Mouse (Mus musculus): ENCODE measurements at regions not wholly inside any gene's neighbourhood (a gene's known extent, or its start where the extent isn't known, plus 50 kb on each side); places are given as distances from the start of the nearest gene placed in this dataset.

DNA sequence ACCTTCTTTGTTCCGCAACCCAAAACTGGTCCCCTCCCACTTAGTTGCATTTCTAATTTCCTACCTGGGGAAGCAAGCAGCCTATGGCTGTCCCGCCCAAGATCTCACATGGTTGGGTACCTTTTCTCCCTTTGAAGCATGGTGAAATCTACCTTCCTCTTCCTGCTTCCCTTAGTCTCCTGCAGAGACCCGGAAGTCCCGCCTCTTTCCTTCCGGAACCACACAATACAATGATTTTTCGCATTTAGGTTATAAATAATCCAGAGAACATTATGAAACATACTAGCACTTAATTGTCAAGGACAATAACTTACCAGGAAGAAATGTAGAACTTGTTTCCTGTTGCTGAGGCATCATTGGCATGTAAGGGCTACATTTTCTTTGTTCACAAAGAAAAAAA lies 58.8 kb downstream of the 1700009N14Rik start:
- intact Hi-C loops (cut with DNase I): no loop called here
- Histone ChIP-seq H3K27ac (no peak overlapping the region), H3K4me3 (no peak overlapping the region)
- TF ChIP-seq CTCF (IDR thresholded peaks at IDR 0.05): no peak
- no peak for DNase-seq (ENCODE audit: extremely low spot score in 1 of 2, low spot score in 2 of 2)

GRCm38 (mm10) chr4:39527492-39527891 lies 77.4 kb downstream of the 1700009N14Rik start:
- no peak for TF ChIP-seq CTCF (IDR thresholded peaks at IDR 0.05)
- intact Hi-C loops (cut with DNase I): no loop called here
- DNase-seq (ENCODE audit: extremely low spot score in 1 of 2, low spot score in 2 of 2): no peak

GRCm38 (mm10) chr4:39528661-39529060 lies 78.6 kb downstream of the 1700009N14Rik start:
- Histone ChIP-seq H3K4me3 (no peak overlapping the region), H3K27ac (no peak overlapping the region)
- DNase-seq (ENCODE audit: extremely low spot score in 1 of 2, low spot score in 2 of 2): no peak
- no peak for TF ChIP-seq CTCF (IDR thresholded peaks at IDR 0.05)
- intact Hi-C loops (cut with DNase I): no loop called here

More at GRCm38 (mm10) chr4:39527492-39527891, 77.4 kb downstream of the 1700009N14Rik start:
- no peak overlapping the region for H3K4me3 ChIP-seq
- H3K27ac ChIP-seq: no peak overlapping the region

GRCm38 (mm10) chr4:39556101-39556763 lies 106.1 kb downstream of the 1700009N14Rik start:
- Histone ChIP-seq H3K4me3 (no peak overlapping the region), H3K27ac (peak overlapping the region; percentile 50)
- no peak for TF ChIP-seq CTCF (IDR thresholded peaks at IDR 0.05)
- intact Hi-C loops (cut with DNase I): loop anchor here (5.0 to 10.0 kb wide), 2 partner anchors 359 to 439 kb away; no protein-coding TSS in a partner anchor
- no peak for DNase-seq (ENCODE audit: extremely low spot score in 1 of 2, low spot score in 2 of 2)

DNA sequence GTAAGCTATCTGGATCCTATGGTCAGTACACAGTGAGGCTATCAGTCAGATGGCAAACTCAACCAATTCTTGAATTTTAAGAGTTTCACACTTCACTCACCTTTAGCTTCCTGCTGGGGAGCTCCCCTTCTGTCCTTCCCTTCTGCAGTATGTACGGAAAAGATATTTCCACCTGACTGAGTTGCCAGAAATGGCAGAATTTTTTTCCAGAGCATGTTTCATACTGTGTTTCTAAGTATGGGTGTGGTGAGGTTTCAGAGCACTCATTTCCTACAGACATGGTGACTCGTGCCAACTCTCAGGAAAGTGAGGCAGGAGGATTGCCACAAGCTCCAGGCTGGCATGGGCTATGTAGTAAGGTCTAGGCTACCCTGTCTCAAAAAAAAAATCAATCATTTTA lies 147.3 kb downstream of the 1700009N14Rik start:
- no peak overlapping the region for H3K27ac ChIP-seq
- intact Hi-C loops (cut with DNase I): no loop called here
- no peak overlapping the region for H3K4me3 ChIP-seq
- no peak for TF ChIP-seq CTCF (IDR thresholded peaks at IDR 0.05)
- DNase-seq (ENCODE audit: extremely low spot score in 1 of 2, low spot score in 2 of 2): no peak

GRCm38 (mm10) chr4:39605046-39605445 lies 155.0 kb downstream of the 1700009N14Rik start:
- Histone ChIP-seq H3K4me3 (no peak overlapping the region), H3K27ac (no peak overlapping the region)
- intact Hi-C loops (cut with DNase I): no loop called here
- DNase-seq (ENCODE audit: extremely low spot score in 1 of 2, low spot score in 2 of 2): no peak
- TF ChIP-seq CTCF (IDR thresholded peaks at IDR 0.05): no peak

- H3K4me3 ChIP-seq: no peak overlapping the region
- TF ChIP-seq CTCF (IDR thresholded peaks at IDR 0.05): no peak
- intact Hi-C loops (cut with DNase I): no loop called here
- H3K27ac ChIP-seq: no peak overlapping the region
- no peak for DNase-seq (ENCODE audit: extremely low spot score in 1 of 2, low spot score in 2 of 2)
Observed at GRCm38 (mm10) chr4:39644136-39644535, 194.0 kb downstream of the 1700009N14Rik start.

DNA sequence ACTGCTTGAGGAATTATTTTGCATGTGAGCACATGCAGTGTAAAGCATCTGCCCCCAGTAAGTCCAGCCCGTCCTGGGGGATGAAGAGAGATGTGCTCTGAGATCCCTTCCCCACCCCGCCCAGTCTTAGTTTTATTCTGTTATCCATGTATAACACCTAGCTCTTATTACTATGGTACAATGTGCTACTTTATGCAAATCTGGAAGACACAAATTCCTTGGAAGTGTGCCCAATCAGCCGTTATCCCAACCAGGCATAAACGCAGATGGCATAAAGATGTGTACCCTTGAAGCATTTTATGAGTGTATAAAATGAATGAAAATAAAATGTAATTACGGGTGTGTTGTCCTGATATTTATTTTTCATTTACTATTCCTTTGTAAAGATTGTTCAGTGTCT lies 194.8 kb downstream of the 1700009N14Rik start:
- no peak overlapping the region for H3K27ac ChIP-seq
- DNase-seq (ENCODE audit: extremely low spot score in 1 of 2, low spot score in 2 of 2): no peak
- H3K4me3 ChIP-seq: no peak overlapping the region
- intact Hi-C loops (cut with DNase I): no loop called here
- no peak for TF ChIP-seq CTCF (IDR thresholded peaks at IDR 0.05)

- Histone ChIP-seq H3K4me3 (no peak overlapping the region), H3K27ac (no peak overlapping the region)
- no peak for DNase-seq (ENCODE audit: extremely low spot score in 1 of 2, low spot score in 2 of 2)
- intact Hi-C loops (cut with DNase I): no loop called here
- TF ChIP-seq CTCF (IDR thresholded peaks at IDR 0.05): no peak
Observed at GRCm38 (mm10) chr4:39660538-39660937, 210.4 kb downstream of the 1700009N14Rik start.

DNA sequence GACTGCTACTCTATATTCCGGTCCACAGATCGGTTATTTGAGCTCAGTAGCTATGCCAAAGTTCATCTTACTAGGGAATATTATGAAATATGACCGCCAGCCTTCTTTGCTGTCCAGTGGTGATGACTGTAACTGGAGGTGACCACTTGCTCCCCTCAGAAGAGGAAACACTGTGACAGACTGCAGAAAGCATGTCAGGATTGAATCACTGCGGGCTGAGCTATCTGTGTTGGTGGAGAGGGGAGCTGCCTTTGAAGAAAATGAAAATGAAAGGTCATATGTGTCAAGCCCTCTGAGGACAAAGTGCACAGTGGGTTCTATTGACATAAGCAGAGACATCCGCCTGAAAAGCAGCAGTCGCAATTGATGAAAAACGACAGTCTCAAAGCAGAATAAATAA lies 222.5 kb downstream of the 1700009N14Rik start:
- TF ChIP-seq CTCF (IDR thresholded peaks at IDR 0.05): no peak
- intact Hi-C loops (cut with DNase I): no loop called here
- Histone ChIP-seq H3K4me3 (no peak overlapping the region), H3K27ac (no peak overlapping the region)
- no peak for DNase-seq (ENCODE audit: extremely low spot score in 1 of 2, low spot score in 2 of 2)

DNA sequence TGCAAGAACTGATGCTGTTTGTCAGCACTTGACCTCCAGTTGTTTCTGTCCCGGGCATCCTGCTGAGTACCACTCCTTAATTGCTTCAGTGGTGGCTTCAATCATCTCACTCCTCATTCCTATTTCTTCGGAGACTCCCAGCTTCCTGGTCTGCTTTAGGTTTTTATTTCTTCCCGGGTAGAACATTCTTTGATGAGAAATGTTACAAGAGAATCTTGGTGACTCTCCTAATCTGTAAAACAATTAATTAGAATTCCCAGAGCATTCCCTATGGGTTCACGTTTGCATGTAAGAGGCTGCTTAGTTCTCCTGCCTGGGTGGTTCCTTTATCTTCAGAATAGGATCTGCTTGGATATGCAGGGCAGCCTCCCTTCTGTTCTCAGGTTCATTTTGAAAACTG lies 245.1 kb downstream of the 1700009N14Rik start:
- no peak overlapping the region for H3K4me3 ChIP-seq
- DNase-seq (ENCODE audit: extremely low spot score in 1 of 2, low spot score in 2 of 2): no peak
- intact Hi-C loops (cut with DNase I): loop anchor here (5.0 to 10.0 kb wide), 3 partner anchors 250 to 498 kb away; no protein-coding TSS in a partner anchor
- no peak overlapping the region for H3K27ac ChIP-seq
- TF ChIP-seq CTCF (IDR thresholded peaks at IDR 0.05): no peak

DNA sequence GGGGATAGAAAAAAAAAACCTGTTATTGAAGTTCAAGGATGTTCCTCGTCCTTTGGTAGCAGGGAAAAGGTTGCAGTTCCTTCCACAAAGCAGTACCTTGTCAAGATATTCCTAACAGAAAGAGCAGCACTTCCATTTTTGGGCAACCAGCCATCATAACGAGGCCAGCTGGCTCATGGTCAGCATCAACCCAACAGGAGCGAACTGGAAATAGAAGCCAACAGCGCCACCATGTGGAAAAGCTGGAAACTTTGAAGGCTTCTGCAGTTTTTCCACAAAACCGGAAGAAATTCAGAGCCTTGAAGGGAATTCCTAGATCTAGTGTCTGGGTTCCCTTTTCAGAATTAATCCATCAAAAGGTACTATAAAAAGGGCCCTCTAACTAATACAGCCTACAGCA lies 247.5 kb downstream of the 1700009N14Rik start:
- Histone ChIP-seq H3K4me3 (no peak overlapping the region), H3K27ac (no peak overlapping the region)
- intact Hi-C loops (cut with DNase I): loop anchor here (5.0 to 10.0 kb wide), 3 partner anchors 253 to 500 kb away; no protein-coding TSS in a partner anchor
- peak; percentile 66 to 81 for DNase-seq (ENCODE audit: extremely low spot score in 1 of 2, low spot score in 2 of 2)
- peak; percentile 76 for TF ChIP-seq CTCF (IDR thresholded peaks at IDR 0.05)

DNA sequence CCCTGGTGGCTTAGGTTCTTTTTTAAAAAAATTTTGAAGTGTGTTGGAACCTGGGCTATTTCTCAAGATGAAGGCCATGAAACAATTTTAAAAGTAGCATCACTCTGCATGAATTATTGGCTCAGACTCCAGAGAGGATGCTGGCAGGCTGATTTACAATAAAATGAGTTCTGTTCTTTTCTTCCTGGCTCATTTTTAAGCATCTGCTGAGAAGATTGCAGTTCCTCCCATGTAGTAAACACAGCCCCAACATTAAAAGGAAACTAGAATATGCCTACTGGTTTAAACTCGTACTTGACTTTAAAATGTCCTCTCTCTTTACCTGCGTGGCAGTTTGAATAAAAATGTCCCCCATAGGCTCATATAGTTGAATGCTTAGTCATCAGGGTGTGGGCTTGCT lies 249.3 kb downstream of the 1700009N14Rik start:
- no peak for TF ChIP-seq CTCF (IDR thresholded peaks at IDR 0.05)
- intact Hi-C loops (cut with DNase I): loop anchor here (2.0 to 10.0 kb wide), 4 partner anchors 255 to 502 kb away; no protein-coding TSS in a partner anchor
- peak overlapping the region; percentile 13; the same call in 1 of the 2 replicates for H3K27ac ChIP-seq
- H3K4me3 ChIP-seq: no peak overlapping the region
- DNase-seq (ENCODE audit: extremely low spot score in 1 of 2, low spot score in 2 of 2): no peak
